Mouse (Mus musculus): Measurements from ENCODE around the gene Hoxb7. TPM values are rescaled to one million over a fixed set of nuclear protein-coding genes. Genes with fewer than 3 reads are reported as not detected.

The Hoxb7 gene
- polyA plus RNA-seq, 1 experiment from 2014 or later, result 0.25 TPM

DNA sequence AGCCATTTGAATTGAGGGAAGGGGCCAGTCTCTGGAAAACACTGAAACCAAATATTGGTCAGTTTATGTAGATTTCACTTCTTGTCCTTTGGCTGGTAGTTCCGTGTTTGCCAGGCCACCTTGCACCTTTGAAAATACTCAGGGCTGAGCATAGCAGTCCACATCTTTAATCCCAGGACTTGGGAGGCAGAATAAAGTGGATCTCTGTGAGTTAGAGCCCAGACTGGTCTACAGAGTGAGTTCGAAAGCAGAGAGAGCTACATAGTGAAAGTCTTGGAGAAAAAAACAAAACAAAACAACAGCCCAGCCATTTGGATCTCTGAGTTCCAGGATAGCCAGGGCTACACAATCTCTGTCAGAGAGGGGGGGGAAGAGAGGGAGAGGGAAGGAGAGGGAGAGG is 29.3 kb upstream of the Hoxb7 start:
- peaks cover 95% of the 10 kb centered on the region for H3K27me3 ChIP-seq (ENCODE audit: control insufficient read depth, insufficient read depth, low read depth, low read length)
- no peak for ATAC-seq (ENCODE audit: low read depth)
- H3K4me1 ChIP-seq (ENCODE audit: control insufficient read depth, low read depth, low read length), result no peaks in the 10 kb centered on the region
- H3K27ac ChIP-seq (ENCODE audit: low read length), result no peak overlapping the region
- no peak overlapping the region for H3K9ac ChIP-seq (ENCODE audit: low read depth, low read length)
- H3K36me3 ChIP-seq (ENCODE audit: control insufficient read depth, insufficient read depth), result no peaks in the 10 kb centered on the region
- no peak overlapping the region for H3K4me3 ChIP-seq (ENCODE audit: low read depth, low read length)
- H3K9me3 ChIP-seq (replicated peaks; ENCODE audit: control insufficient read depth, low read length), result no peaks in the 10 kb centered on the region
- no peak overlapping the region for H3K4me2 ChIP-seq (ENCODE audit: low read depth, low read length)
- 27% methylated on average over 2 of the region's 2 CpGs for whole genome bisulfite sequencing (ENCODE audit: insufficient replicate concordance)

DNA sequence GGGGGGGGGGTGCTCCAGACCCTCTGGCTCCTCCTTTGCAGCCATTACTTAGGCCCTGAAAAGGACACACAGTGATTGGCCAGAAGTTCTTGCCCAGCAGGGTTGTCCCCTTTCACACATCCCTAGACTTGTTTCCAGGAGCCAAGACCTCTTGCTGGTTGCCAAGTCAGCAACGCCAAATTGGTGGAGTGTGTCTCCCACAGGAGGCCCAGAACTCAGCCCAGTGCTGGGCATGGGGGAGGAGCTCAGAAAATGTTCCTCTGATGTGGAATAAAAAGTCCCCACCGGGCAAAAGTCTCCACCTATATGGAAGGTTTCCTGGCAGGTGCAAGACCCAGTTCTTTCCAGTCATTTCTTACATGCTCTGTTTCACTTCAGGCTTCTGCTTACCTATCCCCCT is 27.4 kb upstream of the Hoxb7 start:
- H3K4me3 ChIP-seq (ENCODE audit: low read depth, low read length), result no peak overlapping the region
- WGBS (ENCODE audit: insufficient replicate concordance), result 11% methylated on average over 2 of the region's 2 CpGs

DNA sequence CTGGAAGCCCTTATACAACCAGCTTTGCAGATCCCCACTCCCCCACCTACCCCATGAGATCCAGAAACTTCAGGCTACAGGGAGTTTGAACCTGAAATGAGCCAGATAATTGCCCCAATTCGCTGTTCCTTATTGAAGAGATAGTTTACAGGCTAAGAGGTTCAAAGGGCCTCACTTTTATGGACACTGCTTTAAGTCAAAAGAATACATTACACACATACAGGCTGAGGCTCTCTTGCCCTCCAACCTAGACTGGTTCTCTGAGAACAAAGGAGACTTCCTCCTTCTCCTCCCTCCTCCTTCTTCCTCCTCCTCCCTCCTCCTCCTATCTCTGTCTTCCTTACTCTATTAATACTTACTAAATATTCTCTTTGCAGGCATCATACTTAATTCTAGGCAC is 26.9 kb upstream of the Hoxb7 start:
- H3K9me3 ChIP-seq (replicated peaks; ENCODE audit: control insufficient read depth, low read length), result no peaks in the 10 kb centered on the region
- H3K9ac ChIP-seq (ENCODE audit: low read depth, low read length), result no peak overlapping the region
- H3K27ac ChIP-seq (ENCODE audit: low read length), result no peak overlapping the region
- ATAC-seq (ENCODE audit: low read depth), result no peak
- no peak overlapping the region for H3K4me2 ChIP-seq (ENCODE audit: low read depth, low read length)
- no peak overlapping the region for H3K4me3 ChIP-seq (ENCODE audit: low read depth, low read length)
- 7% methylated on average over 1 of the region's 1 CpGs for WGBS (ENCODE audit: insufficient replicate concordance)
- H3K27me3 ChIP-seq (ENCODE audit: control insufficient read depth, insufficient read depth, low read depth, low read length), result peaks cover 95% of the 10 kb centered on the region
- no peaks in the 10 kb centered on the region for H3K4me1 ChIP-seq (ENCODE audit: control insufficient read depth, low read depth, low read length)
- no peaks in the 10 kb centered on the region for H3K36me3 ChIP-seq (ENCODE audit: control insufficient read depth, insufficient read depth)

More for the DNA sequence above, 27.4 kb upstream of the Hoxb7 start:
- no peaks in the 10 kb centered on the region for H3K4me1 ChIP-seq (ENCODE audit: control insufficient read depth, low read depth, low read length)
- no peaks in the 10 kb centered on the region for H3K9me3 ChIP-seq (replicated peaks; ENCODE audit: control insufficient read depth, low read length)
- no peak overlapping the region for H3K4me2 ChIP-seq (ENCODE audit: low read depth, low read length)
- no peak overlapping the region for H3K9ac ChIP-seq (ENCODE audit: low read depth, low read length)
- H3K27ac ChIP-seq (ENCODE audit: low read length), result no peak overlapping the region
- H3K27me3 ChIP-seq (ENCODE audit: control insufficient read depth, insufficient read depth, low read depth, low read length), result peaks cover 95% of the 10 kb centered on the region
- ATAC-seq (ENCODE audit: low read depth), result no peak
- no peaks in the 10 kb centered on the region for H3K36me3 ChIP-seq (ENCODE audit: control insufficient read depth, insufficient read depth)

DNA sequence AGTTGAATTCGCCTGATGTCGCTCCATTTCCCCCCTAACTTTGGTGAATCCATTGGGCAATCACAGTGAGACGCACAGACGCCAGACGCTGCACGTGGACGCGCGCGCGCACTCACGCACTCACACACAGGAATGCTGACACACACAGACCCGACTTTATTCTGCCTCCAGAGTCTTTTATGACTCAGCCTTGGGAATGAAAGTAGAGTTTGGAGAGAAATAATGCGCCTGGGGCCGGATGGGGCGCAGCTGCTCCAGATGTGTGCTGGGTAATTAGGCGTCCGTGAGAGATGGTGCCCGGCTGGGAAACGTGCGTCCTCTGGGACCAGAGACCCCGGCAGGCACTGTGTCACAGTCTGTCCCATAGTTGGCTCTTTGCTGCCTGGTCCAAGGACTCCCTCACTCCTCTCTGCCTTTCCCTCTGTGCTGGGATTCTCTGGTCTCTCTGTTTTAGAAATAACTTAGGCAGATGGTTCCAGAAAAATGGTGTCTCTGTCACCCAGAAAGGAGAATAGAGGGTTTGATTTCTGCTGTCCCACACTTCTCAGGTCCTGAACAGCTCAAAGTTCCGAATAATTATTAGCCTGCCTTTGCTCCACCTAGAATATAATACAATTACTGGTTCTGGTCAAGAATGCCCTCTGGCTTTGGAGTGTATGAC is 26.0 kb upstream of the Hoxb7 start:
- WGBS (ENCODE audit: insufficient replicate concordance), result 9% methylated on average over 23 of the region's 23 CpGs
- Histone ChIP-seq H3K4me2 (ENCODE audit: low read depth, low read length) (no peak overlapping the region), H3K27ac (ENCODE audit: low read length) (no peak overlapping the region), H3K4me1 (ENCODE audit: control insufficient read depth, low read depth, low read length) (no peaks in the 10 kb centered on the region), H3K9me3 (replicated peaks; ENCODE audit: control insufficient read depth, low read length) (no peaks in the 10 kb centered on the region), H3K4me3 (ENCODE audit: low read depth, low read length) (no peak overlapping the region), H3K36me3 (ENCODE audit: control insufficient read depth, insufficient read depth) (no peaks in the 10 kb centered on the region), H3K9ac (ENCODE audit: low read depth, low read length) (no peak overlapping the region), H3K27me3 (ENCODE audit: control insufficient read depth, insufficient read depth, low read depth, low read length) (peaks cover 94% of the 10 kb centered on the region)
- ATAC-seq (ENCODE audit: low read depth), result no peak

DNA sequence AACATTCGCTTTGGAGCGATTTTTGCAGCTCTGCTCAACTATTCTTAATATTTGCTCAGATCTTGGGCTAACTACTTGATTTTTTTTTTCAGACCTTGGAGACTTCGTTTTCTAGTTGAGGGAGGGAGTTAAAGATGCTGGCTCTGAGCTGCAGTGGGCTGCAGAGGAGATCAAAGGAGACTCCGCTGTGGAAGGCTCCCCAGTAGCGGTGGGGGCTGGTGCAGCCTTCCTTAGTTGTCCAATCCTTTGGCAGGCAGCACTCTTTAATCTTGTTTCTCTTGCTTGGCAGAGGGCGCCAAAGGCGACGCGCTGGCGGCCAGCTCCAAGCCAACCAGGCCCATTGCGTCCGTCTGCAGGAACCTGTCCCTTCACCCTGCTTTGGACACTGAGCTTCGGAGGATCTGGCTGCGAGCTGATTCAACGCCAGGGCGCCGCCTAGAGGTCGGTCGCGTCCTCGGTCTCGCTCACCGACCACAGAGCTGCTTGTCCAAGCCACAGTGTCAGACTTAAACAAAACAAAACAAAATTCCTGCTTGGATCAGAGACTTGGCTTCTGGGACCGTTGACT is 25.0 kb upstream of the Hoxb7 start:
- H3K4me2 ChIP-seq (ENCODE audit: low read depth, low read length), result no peak overlapping the region
- WGBS (ENCODE audit: insufficient replicate concordance), result 5% methylated on average over 24 of the region's 24 CpGs
- no peak overlapping the region for H3K4me3 ChIP-seq (ENCODE audit: low read depth, low read length)
- no peak overlapping the region for H3K9ac ChIP-seq (ENCODE audit: low read depth, low read length)
- H3K4me1 ChIP-seq (ENCODE audit: control insufficient read depth, low read depth, low read length), result no peaks in the 10 kb centered on the region
- no peak overlapping the region for H3K27ac ChIP-seq (ENCODE audit: low read length)
- no peaks in the 10 kb centered on the region for H3K36me3 ChIP-seq (ENCODE audit: control insufficient read depth, insufficient read depth)
- H3K27me3 ChIP-seq (ENCODE audit: control insufficient read depth, insufficient read depth, low read depth, low read length), result peaks cover 94% of the 10 kb centered on the region
- no peaks in the 10 kb centered on the region for H3K9me3 ChIP-seq (replicated peaks; ENCODE audit: control insufficient read depth, low read length)
- ATAC-seq (ENCODE audit: low read depth), result no peak

DNA sequence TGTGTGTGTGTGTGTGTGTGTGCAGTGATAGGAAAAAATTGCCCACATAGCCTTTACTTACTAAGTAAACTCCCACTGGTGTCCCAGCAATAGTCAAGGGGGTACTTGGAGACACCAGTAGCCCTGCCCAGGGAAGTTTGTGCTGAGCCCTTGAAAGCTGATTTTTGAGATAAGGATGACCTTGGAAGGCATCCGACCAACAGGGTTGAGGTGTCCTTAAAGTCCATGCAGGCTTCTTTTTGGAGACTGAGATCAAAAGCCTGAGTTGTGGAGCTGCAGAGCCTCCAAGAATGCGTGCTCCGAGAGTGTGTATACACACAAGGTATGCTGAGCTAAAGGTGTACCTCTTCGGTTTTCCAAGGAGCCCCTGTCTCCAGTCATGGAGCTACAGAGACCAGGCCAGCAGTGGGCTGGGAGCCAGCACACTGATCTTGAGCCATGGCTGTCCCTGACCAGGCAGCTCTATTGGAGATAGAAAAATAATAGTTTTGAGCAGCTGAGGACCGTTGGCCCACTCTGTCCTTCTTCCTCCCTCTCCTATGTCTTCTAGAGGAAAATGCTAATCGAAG is 24.1 kb upstream of the Hoxb7 start:
- Histone ChIP-seq H3K4me1 (ENCODE audit: control insufficient read depth, low read depth, low read length) (no peaks in the 10 kb centered on the region), H3K27ac (ENCODE audit: low read length) (no peak overlapping the region), H3K9ac (ENCODE audit: low read depth, low read length) (no peak overlapping the region), H3K4me3 (ENCODE audit: low read depth, low read length) (no peak overlapping the region), H3K4me2 (ENCODE audit: low read depth, low read length) (no peak overlapping the region), H3K27me3 (ENCODE audit: control insufficient read depth, insufficient read depth, low read depth, low read length) (peaks cover 94% of the 10 kb centered on the region), H3K9me3 (replicated peaks; ENCODE audit: control insufficient read depth, low read length) (no peaks in the 10 kb centered on the region), H3K36me3 (ENCODE audit: control insufficient read depth, insufficient read depth) (no peaks in the 10 kb centered on the region)
- WGBS (ENCODE audit: insufficient replicate concordance), result 24% methylated on average over 6 of the region's 6 CpGs
- no peak for ATAC-seq (ENCODE audit: low read depth)

DNA sequence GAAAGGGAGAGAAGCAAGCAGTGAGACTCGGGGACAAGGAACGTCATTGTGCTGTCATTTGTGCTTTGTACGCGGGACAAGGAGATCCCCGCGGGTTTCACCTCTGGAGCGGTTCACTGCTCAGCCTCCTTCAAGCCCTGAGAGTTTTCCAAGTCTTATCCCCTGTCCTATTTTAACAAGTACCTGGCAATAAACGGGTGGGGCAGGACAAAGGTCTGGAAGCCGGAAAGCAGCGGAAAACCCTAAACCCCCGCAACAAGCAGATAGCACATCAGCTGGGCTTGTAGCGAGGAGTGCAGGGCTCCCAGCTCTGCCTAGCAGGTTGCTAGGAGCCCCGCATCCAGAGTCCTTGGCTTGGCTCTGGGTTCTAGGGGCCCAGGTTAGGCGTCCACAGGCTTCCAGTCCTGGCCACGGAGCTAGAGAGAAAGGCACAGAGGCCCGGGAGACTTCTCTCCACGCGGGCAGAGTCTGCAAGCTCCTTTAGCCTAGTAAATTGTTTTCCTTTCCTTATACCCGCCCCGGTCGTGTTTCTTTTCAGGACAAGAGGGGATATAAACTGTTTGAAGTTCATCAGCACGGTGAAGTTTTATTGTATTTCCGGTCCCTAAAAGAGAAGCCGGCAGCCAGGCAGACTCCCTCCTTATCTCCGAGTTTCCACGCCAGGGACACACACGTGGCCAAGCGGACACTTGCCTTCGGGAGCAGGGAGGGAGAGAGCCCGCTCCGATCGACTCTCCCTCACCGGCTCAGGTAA is 22.6 kb upstream of the Hoxb7 start:
- ATAC-seq (ENCODE audit: low read depth), result no peak
- Histone ChIP-seq H3K27me3 (ENCODE audit: control insufficient read depth, insufficient read depth, low read depth, low read length) (peaks cover 91% of the 10 kb centered on the region), H3K4me2 (ENCODE audit: low read depth, low read length) (no peak overlapping the region), H3K36me3 (ENCODE audit: control insufficient read depth, insufficient read depth) (no peaks in the 10 kb centered on the region), H3K9me3 (replicated peaks; ENCODE audit: control insufficient read depth, low read length) (no peaks in the 10 kb centered on the region), H3K4me3 (ENCODE audit: low read depth, low read length) (no peak overlapping the region), H3K27ac (ENCODE audit: low read length) (no peak overlapping the region), H3K4me1 (ENCODE audit: control insufficient read depth, low read depth, low read length) (no peaks in the 10 kb centered on the region), H3K9ac (ENCODE audit: low read depth, low read length) (no peak overlapping the region)
- WGBS (ENCODE audit: insufficient replicate concordance), result 4% methylated on average over 33 of the region's 33 CpGs

DNA sequence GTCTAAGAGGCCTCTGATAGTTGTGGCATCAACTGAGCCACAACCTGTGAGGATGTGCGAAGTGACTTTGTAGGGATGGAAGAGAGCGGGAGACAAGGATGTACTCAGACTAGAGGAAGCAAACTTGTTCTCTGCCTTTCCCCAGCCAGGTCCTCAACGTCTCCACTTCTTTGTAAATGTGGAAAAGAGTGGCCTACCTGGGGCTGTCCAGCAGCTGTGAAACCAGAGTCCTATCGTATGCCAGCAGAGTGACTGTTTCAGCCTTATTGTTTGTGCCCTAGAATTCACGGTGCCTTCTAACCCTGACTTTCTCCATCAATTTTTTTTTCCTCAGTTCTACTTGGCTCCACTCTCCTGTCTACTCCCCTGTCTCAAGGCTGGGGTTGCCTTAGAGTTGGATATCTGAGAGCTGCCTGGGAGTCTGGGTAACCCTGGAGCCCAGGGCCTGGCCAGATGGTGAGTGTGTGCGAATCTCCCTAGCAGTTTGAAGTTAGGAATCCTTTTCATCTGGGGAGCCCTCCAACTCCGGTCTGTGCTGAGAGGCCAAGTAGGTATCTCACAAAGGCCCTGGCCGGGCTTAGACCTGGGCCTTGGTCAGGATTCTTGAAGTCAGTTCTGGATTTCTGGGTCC is 21.9 kb upstream of the Hoxb7 start:
- no peak for ATAC-seq (ENCODE audit: low read depth)
- no peaks in the 10 kb centered on the region for H3K4me1 ChIP-seq (ENCODE audit: control insufficient read depth, low read depth, low read length)
- no peak overlapping the region for H3K4me3 ChIP-seq (ENCODE audit: low read depth, low read length)
- WGBS (ENCODE audit: insufficient replicate concordance), result 32% methylated on average over 8 of the region's 8 CpGs
- H3K36me3 ChIP-seq (ENCODE audit: control insufficient read depth, insufficient read depth), result no peaks in the 10 kb centered on the region
- no peaks in the 10 kb centered on the region for H3K9me3 ChIP-seq (replicated peaks; ENCODE audit: control insufficient read depth, low read length)
- no peak overlapping the region for H3K4me2 ChIP-seq (ENCODE audit: low read depth, low read length)
- no peak overlapping the region for H3K27ac ChIP-seq (ENCODE audit: low read length)
- H3K9ac ChIP-seq (ENCODE audit: low read depth, low read length), result no peak overlapping the region
- peaks cover 91% of the 10 kb centered on the region for H3K27me3 ChIP-seq (ENCODE audit: control insufficient read depth, insufficient read depth, low read depth, low read length)
